Mouse (Mus musculus): ENCODE results near the gene Riox1. TPM values are rescaled to one million over a fixed set of nuclear protein-coding genes. Genes with fewer than 3 reads are reported as not detected.
A peak's percentile ranks its signal among the peaks of the same experiment; 100 is the strongest.

The Riox1 gene
- total RNA-seq (2014; rRNA removed; ENCODE audit: low replicate concordance) (12.4 and 21.9 TPM in 2 replicates), polyA plus RNA-seq (2015; fragmentation: Nextera tagmentation; extraction: Ambion mirVana) (4.6 and 5.1 TPM in 2 replicates)

DNA sequence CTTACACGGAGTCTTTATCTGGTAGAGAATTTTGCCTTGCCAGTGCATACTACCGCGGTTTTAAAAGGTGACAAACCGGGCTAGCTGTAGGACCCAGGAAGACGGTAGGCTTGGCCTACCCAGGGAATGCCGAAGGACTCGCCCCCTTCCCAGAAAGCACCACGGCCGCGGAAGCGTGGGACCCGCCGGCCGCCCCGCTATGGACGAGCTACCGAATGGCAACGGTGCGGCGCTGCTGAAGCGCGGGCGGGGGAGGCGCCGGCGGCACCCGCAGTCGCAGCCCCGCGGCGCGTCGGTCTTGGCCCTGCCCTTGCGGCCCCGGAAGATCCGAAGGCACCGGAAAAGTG lies at the start of gene Riox1:
Riox1 (plus strand) TSS at position 116 of the 347 bp plus-strand sequence.
- under 1% methylated on average over 28 of the region's 37 CpGs for WGBS
- H3K4me2 ChIP-seq (ENCODE audit: low read depth, low read length), result peak within 1 kb of the TSS; percentile 100
- H3K27me3 ChIP-seq (ENCODE audit: control insufficient read depth, insufficient read depth, low read length), result no peaks in the 10 kb centered on the region
- ATAC-seq (ENCODE audit: insufficient read depth, low read depth) (peak; percentile 93), DNase-seq (ENCODE audit: low spot score) (peak; percentile 90)
- peak within 1 kb of the TSS; percentile 74 for H3K27ac ChIP-seq (ENCODE audit: low read depth)
- H3K9ac ChIP-seq (replicated peaks; ENCODE audit: low read depth, low read length), result peak within 1 kb of the TSS; percentile 71
- peak within 1 kb of the TSS; percentile 75 for H3K4me3 ChIP-seq (ENCODE audit: low read depth, low read length)
- H3K9me3 ChIP-seq (replicated peaks; ENCODE audit: control insufficient read depth, low read length), result no peaks in the 10 kb centered on the region
- H3K36me3 ChIP-seq (replicated peaks; ENCODE audit: control insufficient read depth, insufficient read depth, low read length), result 0 out of 2 replicates have a peak, but pooled peaks cover 5% of the 10 kb centered on the region
- peaks cover 14% of the 10 kb centered on the region for H3K4me1 ChIP-seq (ENCODE audit: control insufficient read depth, insufficient read depth)
- TF ChIP-seq CTCF (IDR thresholded peaks at IDR 0.05; ENCODE audit: low read depth) (no peak), EP300 (IDR thresholded peaks at IDR 0.05; ENCODE audit: low read depth) (no peak)

- Histone ChIP-seq H3K4me2 (ENCODE audit: low read depth, low read length) (no peak overlapping the region), H3K4me3 (ENCODE audit: low read depth, low read length) (no peak overlapping the region), H3K27ac (ENCODE audit: low read depth) (peak overlapping the region; percentile 46; the same call in 1 of the 2 replicates), H3K27me3 (ENCODE audit: control insufficient read depth, insufficient read depth, low read length) (no peaks in the 10 kb centered on the region), H3K9me3 (replicated peaks; ENCODE audit: control insufficient read depth, low read length) (no peaks in the 10 kb centered on the region), H3K36me3 (replicated peaks; ENCODE audit: control insufficient read depth, insufficient read depth, low read length) (0 out of 2 replicates have a peak, but pooled peaks cover 6% of the 10 kb centered on the region), H3K9ac (replicated peaks; ENCODE audit: low read depth, low read length) (no peak overlapping the region), H3K4me1 (ENCODE audit: control insufficient read depth, insufficient read depth) (peaks cover 7% of the 10 kb centered on the region; the same call in 1 of the 2 replicates)
- TF ChIP-seq CTCF (IDR thresholded peaks at IDR 0.05; ENCODE audit: low read depth) (no peak), EP300 (IDR thresholded peaks at IDR 0.05; ENCODE audit: low read depth) (no peak)
- ATAC-seq (ENCODE audit: insufficient read depth, low read depth) (no peak), DNase-seq (ENCODE audit: low spot score) (no peak)
- 59% methylated on average over 2 of the region's 2 CpGs for WGBS
Observed at GRCm38 (mm10) chr12:83910451-83910850, 40.0 kb upstream of the Riox1 start.

GRCm38 (mm10) chr12:83914202-83914740 lies 36.1 kb upstream of the Riox1 start:
- no peak for TF ChIP-seq CTCF (IDR thresholded peaks at IDR 0.05; ENCODE audit: low read depth)
- TF ChIP-seq EP300 (IDR thresholded peaks at IDR 0.05; ENCODE audit: low read depth), result no peak
- H3K9ac ChIP-seq (replicated peaks; ENCODE audit: low read depth, low read length), result no peak overlapping the region
- WGBS, result 90% methylated on average over 4 of the region's 4 CpGs
- no peak overlapping the region for H3K4me3 ChIP-seq (ENCODE audit: low read depth, low read length)
- 0 out of 2 replicates have a peak, but pooled peaks cover 9% of the 10 kb centered on the region for H3K36me3 ChIP-seq (replicated peaks; ENCODE audit: control insufficient read depth, insufficient read depth, low read length)
- H3K27ac ChIP-seq (ENCODE audit: low read depth), result no peak overlapping the region
- DNase-seq (ENCODE audit: low spot score) (no peak), ATAC-seq (ENCODE audit: insufficient read depth, low read depth) (no peak)
- no peaks in the 10 kb centered on the region for H3K27me3 ChIP-seq (ENCODE audit: control insufficient read depth, insufficient read depth, low read length)
- no peak overlapping the region for H3K4me2 ChIP-seq (ENCODE audit: low read depth, low read length)
- H3K9me3 ChIP-seq (replicated peaks; ENCODE audit: control insufficient read depth, low read length), result no peaks in the 10 kb centered on the region
- peaks cover 7% of the 10 kb centered on the region; the same call in 1 of the 2 replicates for H3K4me1 ChIP-seq (ENCODE audit: control insufficient read depth, insufficient read depth)

GRCm38 (mm10) chr12:83914797-83915196 lies 35.6 kb upstream of the Riox1 start:
- H3K36me3 ChIP-seq (replicated peaks; ENCODE audit: control insufficient read depth, insufficient read depth, low read length), result 0 out of 2 replicates have a peak, but pooled peaks cover 9% of the 10 kb centered on the region
- H3K4me1 ChIP-seq (ENCODE audit: control insufficient read depth, insufficient read depth), result peaks cover 7% of the 10 kb centered on the region; the same call in 1 of the 2 replicates
- TF ChIP-seq CTCF (IDR thresholded peaks at IDR 0.05; ENCODE audit: low read depth), result no peak
- TF ChIP-seq EP300 (IDR thresholded peaks at IDR 0.05; ENCODE audit: low read depth), result no peak
- H3K27me3 ChIP-seq (ENCODE audit: control insufficient read depth, insufficient read depth, low read length), result no peaks in the 10 kb centered on the region
- ATAC-seq (ENCODE audit: insufficient read depth, low read depth) (no peak), DNase-seq (ENCODE audit: low spot score) (no peak)
- no peak overlapping the region for H3K9ac ChIP-seq (replicated peaks; ENCODE audit: low read depth, low read length)
- H3K4me2 ChIP-seq (ENCODE audit: low read depth, low read length), result no peak overlapping the region
- H3K4me3 ChIP-seq (ENCODE audit: low read depth, low read length), result no peak overlapping the region
- no peak overlapping the region for H3K27ac ChIP-seq (ENCODE audit: low read depth)
- WGBS, result 76% methylated on average over 1 of the region's 1 CpGs
- no peaks in the 10 kb centered on the region for H3K9me3 ChIP-seq (replicated peaks; ENCODE audit: control insufficient read depth, low read length)

GRCm38 (mm10) chr12:83916884-83917283 lies 33.5 kb upstream of the Riox1 start:
- WGBS, result 53% methylated on average over 9 of the region's 9 CpGs

More at GRCm38 (mm10) chr12:83916884-83917283, 33.5 kb upstream of the Riox1 start:
- H3K36me3 ChIP-seq (replicated peaks; ENCODE audit: control insufficient read depth, insufficient read depth, low read length), result 0 out of 2 replicates have a peak, but pooled peaks cover 9% of the 10 kb centered on the region
- H3K9ac ChIP-seq (replicated peaks; ENCODE audit: low read depth, low read length), result no peak overlapping the region
- H3K4me2 ChIP-seq (ENCODE audit: low read depth, low read length), result peak overlapping the region; percentile 12
- H3K4me3 ChIP-seq (ENCODE audit: low read depth, low read length), result no peak overlapping the region
- H3K27me3 ChIP-seq (ENCODE audit: control insufficient read depth, insufficient read depth, low read length), result no peaks in the 10 kb centered on the region
- peak; percentile 60 for DNase-seq (ENCODE audit: low spot score)
- no peaks in the 10 kb centered on the region for H3K4me1 ChIP-seq (ENCODE audit: control insufficient read depth, insufficient read depth)
- H3K27ac ChIP-seq (ENCODE audit: low read depth), result peak overlapping the region; percentile 36; the same call in 1 of the 2 replicates
- TF ChIP-seq CTCF (IDR thresholded peaks at IDR 0.05; ENCODE audit: low read depth), result no peak
- no peaks in the 10 kb centered on the region for H3K9me3 ChIP-seq (replicated peaks; ENCODE audit: control insufficient read depth, low read length)
- ATAC-seq (ENCODE audit: insufficient read depth, low read depth), result no peak
